9 mouse cellular contexts compared by ENCODE assay signal in the genomic region with DNA sequence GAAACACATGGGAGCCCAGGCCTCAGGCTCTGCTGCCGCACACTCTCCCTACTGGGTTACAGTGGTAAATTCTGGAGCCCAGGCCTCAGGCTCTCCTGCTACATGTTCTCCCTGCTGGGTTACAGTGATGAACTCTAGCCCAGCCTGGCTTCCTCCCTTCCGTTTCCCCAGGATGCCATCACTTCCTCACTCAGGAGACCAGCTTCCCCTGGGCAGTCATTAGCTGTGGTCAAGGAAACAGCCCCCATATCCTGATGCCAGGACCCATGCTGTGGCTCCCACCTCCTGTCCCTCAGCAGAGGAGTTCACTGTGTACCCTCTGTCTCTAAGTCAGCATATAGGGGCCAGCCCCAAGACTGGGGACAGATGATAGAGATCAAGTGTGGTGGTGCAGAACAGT. TPM values are rescaled to one million over a fixed set of nuclear protein-coding genes. Genes with fewer than 3 reads are reported as not detected.
DNase-seq lines count a peak whose midpoint lies in the region; ATAC-seq and TF ChIP-seq lines count a peak whose summit lies in the region.
"Had no signal": no experiment of that assay in that cellular context is flagged by ENCODE, and none has a peak within 500 bp of the region (broad histone marks: within the 10 kb centered on the region; RNA-seq: fewer than 3 reads in every experiment).

No protein-coding gene starts in this region.

- H3K27me3 ChIP-seq in heart, adult 2 months (ENCODE audit: control insufficient read depth, insufficient read depth, low read length) = no peaks in the 10 kb centered on the region
- H3K27me3 ChIP-seq in heart, embryonic 11.5 days (ENCODE audit: control insufficient read depth, insufficient read depth, low read length) = no peaks in the 10 kb centered on the region
- H3K27me3 ChIP-seq in embryonic facial prominence, embryonic 12.5 days = no peaks in the 10 kb centered on the region
- no peaks in the 10 kb centered on the region for H3K27me3 ChIP-seq in liver, embryonic 16.5 days (ENCODE audit: control insufficient read depth, insufficient read depth, low read depth, low read length)

- TF ChIP-seq CTCF in heart, adult 2 months (IDR thresholded peaks at IDR 0.05) = no peak

- no peaks in the 10 kb centered on the region for H3K79me2 ChIP-seq in heart, adult 2 months (replicated peaks; ENCODE audit: control insufficient read depth, insufficient read depth, low read length)

- no peak overlapping the region for H3K9ac ChIP-seq in heart, adult 2 months (ENCODE audit: low read depth, low read length)
- H3K9ac ChIP-seq in heart, embryonic 11.5 days (ENCODE audit: low read depth, low read length) = no peak overlapping the region
- H3K9ac ChIP-seq in embryonic facial prominence, embryonic 12.5 days = no peak overlapping the region
- no peak overlapping the region for H3K9ac ChIP-seq in liver, embryonic 16.5 days (ENCODE audit: low read depth, low read length)
- H3K9ac ChIP-seq: forebrain, postnatal 0 days had no signal

- peak overlapping the region; percentile 87 for H3K27ac ChIP-seq in heart, adult 2 months
- no peak overlapping the region for H3K27ac ChIP-seq in heart, embryonic 11.5 days (ENCODE audit: low read depth, low read length)
- H3K27ac ChIP-seq in embryonic facial prominence, embryonic 12.5 days = peak overlapping the region; percentile 31; the same call in 1 of the 2 replicates
- peak overlapping the region; percentile 26; the same call in 1 of the 2 replicates for H3K27ac ChIP-seq in liver, embryonic 16.5 days (ENCODE audit: low read length)

- no peak for TF ChIP-seq POLR2A in heart, adult 2 months (IDR thresholded peaks at IDR 0.05; ENCODE audit: insufficient read depth, low read depth, low read length)

- no peak overlapping the region for H3K4me3 ChIP-seq in heart, adult 2 months
- no peak overlapping the region for H3K4me3 ChIP-seq in heart, embryonic 11.5 days (ENCODE audit: low read depth, low read length)
- no peak overlapping the region for H3K4me3 ChIP-seq in embryonic facial prominence, embryonic 12.5 days
- H3K4me3 ChIP-seq in liver, embryonic 16.5 days (ENCODE audit: low read depth, low read length) = no peak overlapping the region

- intact Hi-C loops in heart, adult 2 months (cut with DNase I) = no loop called here

- 0 out of 2 replicates have a peak, but pooled peaks have one; percentile 54 for TF ChIP-seq EP300 in heart, adult 2 months (IDR thresholded peaks at IDR 0.05; ENCODE audit: insufficient read depth, low read depth, low read length)

- H3K36me3 ChIP-seq in heart, adult 2 months (ENCODE audit: control insufficient read depth, insufficient read depth, low read length) = no peaks in the 10 kb centered on the region
- no peaks in the 10 kb centered on the region; the same call in 1 of the 2 replicates for H3K36me3 ChIP-seq in heart, embryonic 11.5 days (ENCODE audit: control insufficient read depth, insufficient read depth, low read length)
- H3K36me3 ChIP-seq in embryonic facial prominence, embryonic 12.5 days = peaks cover 11% of the 10 kb centered on the region; the same call in 1 of the 2 replicates
- peaks cover 2% of the 10 kb centered on the region; the same call in 1 of the 2 replicates for H3K36me3 ChIP-seq in liver, embryonic 16.5 days (ENCODE audit: control insufficient read depth, insufficient read depth)

- H3K4me1 ChIP-seq in heart, adult 2 months (ENCODE audit: control insufficient read depth, insufficient read depth, low read length) = peaks cover 40% of the 10 kb centered on the region
- peaks cover 15% of the 10 kb centered on the region for H3K4me1 ChIP-seq in heart, embryonic 11.5 days (ENCODE audit: control insufficient read depth, insufficient read depth, low read length)
- peaks cover 12% of the 10 kb centered on the region for H3K4me1 ChIP-seq in embryonic facial prominence, embryonic 12.5 days
- H3K4me1 ChIP-seq in liver, embryonic 16.5 days (ENCODE audit: control insufficient read depth, low read depth, low read length) = peaks cover 3% of the 10 kb centered on the region; the same call in 1 of the 2 replicates

- H3K4me2 ChIP-seq in heart, embryonic 11.5 days = no peak overlapping the region
- no peak overlapping the region for H3K4me2 ChIP-seq in embryonic facial prominence, embryonic 12.5 days (replicated peaks)
- no peak overlapping the region for H3K4me2 ChIP-seq in liver, embryonic 16.5 days (ENCODE audit: low read depth, low read length)

- no peaks in the 10 kb centered on the region for H3K9me3 ChIP-seq in heart, embryonic 11.5 days (replicated peaks; ENCODE audit: control insufficient read depth, low read length)
- H3K9me3 ChIP-seq in embryonic facial prominence, embryonic 12.5 days = no peaks in the 10 kb centered on the region
- no peaks in the 10 kb centered on the region for H3K9me3 ChIP-seq in liver, embryonic 16.5 days (replicated peaks; ENCODE audit: control insufficient read depth, low read length)

- 51% methylated on average over 2 of the region's 2 CpGs for WGBS in heart, adult 2 months
- WGBS in heart, embryonic 11.5 days (ENCODE audit: insufficient replicate concordance) = 75% methylated on average over 2 of the region's 2 CpGs
- 85% methylated on average over 2 of the region's 2 CpGs for WGBS in embryonic facial prominence, embryonic 12.5 days
- WGBS in liver, embryonic 16.5 days (ENCODE audit: insufficient replicate concordance) = 64% methylated on average over 2 of the region's 2 CpGs

- peak; percentile 25 to 38 for DNase-seq in heart, adult 2 months
- DNase-seq in kidney, adult 18-20 months = peak; percentile 34
- DNase-seq in ovary, postnatal 36 days (ENCODE audit: low spot score) = no peak
- DNase-seq: forebrain, postnatal 0 days had no signal

- ATAC-seq in heart, embryonic 11.5 days (replicated peaks; ENCODE audit: insufficient number of reproducible peaks, low FRiP score, low TSS enrichment) = no peak
- no peak for ATAC-seq in embryonic facial prominence, embryonic 12.5 days (ENCODE audit: insufficient number of reproducible peaks, insufficient read depth, low FRiP score, low TSS enrichment)
- peak; percentile 49; the same call in 1 of the 2 replicates for ATAC-seq in liver, embryonic 16.5 days (ENCODE audit: low read depth)
- no peak for ATAC-seq in inflammation-experienced regulatory T-cells, adult 6 months
- ATAC-seq in CD4-positive, CD25-positive, alpha-beta regulatory T cell, adult 4 months = no peak
- ATAC-seq: forebrain, postnatal 0 days had no signal

RNA-seq across cellular contexts. Expression of a gene that starts 49.1 kb away (rescaled TPM):
- total RNA-seq in heart, adult 2 months (2021) = 10 to 100 TPM; 38.8 to 39.6 TPM
- 34.3 and 39.7 TPM in 2 replicates for polyA plus RNA-seq in heart, adult 2 months (2012; rRNA removed)
- 9.2 and 9.5 TPM in 2 replicates for polyA plus RNA-seq in heart, embryonic 11.5 days (2014; fragmentation: Nextera tagmentation; extraction: Ambion mirVana)
- polyA plus RNA-seq in embryonic facial prominence, embryonic 12.5 days (2016; fragmentation: Nextera tagmentation; extraction: Ambion mirVana) = 10.9 and 17.4 TPM in 2 replicates
- 0.53 and 0.57 TPM in 2 replicates for polyA plus RNA-seq in liver, embryonic 16.5 days (2015; fragmentation: Nextera tagmentation; extraction: Ambion mirVana)
- polyA plus RNA-seq in inflammation-experienced regulatory T-cells, adult 6 months (2017; shearing (Covaris generic)) = under 1 TPM in 1 of 3 experiments, not detected in 2; 0.19 TPM
- polyA plus RNA-seq in CD4-positive, CD25-positive, alpha-beta regulatory T cell, adult 4 months (2017; shearing (Covaris generic)) = not detected

RNA-seq across cellular contexts. Expression of a gene that starts 53.7 kb away (rescaled TPM):
- 10 to 100 TPM; 15.7 to 15.8 TPM for total RNA-seq in heart, adult 2 months (2021)
- polyA plus RNA-seq in heart, adult 2 months (2012; rRNA removed) = 24.9 and 27.0 TPM in 2 replicates
- 21.6 and 22.7 TPM in 2 replicates for polyA plus RNA-seq in heart, embryonic 11.5 days (2014; fragmentation: Nextera tagmentation; extraction: Ambion mirVana)
- polyA plus RNA-seq in embryonic facial prominence, embryonic 12.5 days (2016; fragmentation: Nextera tagmentation; extraction: Ambion mirVana) = 24.8 and 25.6 TPM in 2 replicates
- polyA plus RNA-seq in liver, embryonic 16.5 days (2015; fragmentation: Nextera tagmentation; extraction: Ambion mirVana) = 9.2 and 9.4 TPM in 2 replicates
- 1 to 10 TPM; 5.6 to 7.8 (median 6.3) TPM for polyA plus RNA-seq in inflammation-experienced regulatory T-cells, adult 6 months (2017; shearing (Covaris generic))
- polyA plus RNA-seq in CD4-positive, CD25-positive, alpha-beta regulatory T cell, adult 4 months (2017; shearing (Covaris generic)) = 1 to 10 TPM; 4.1 to 7.0 TPM
